8 mouse cellular contexts compared by ENCODE assay signal in the genomic region with DNA sequence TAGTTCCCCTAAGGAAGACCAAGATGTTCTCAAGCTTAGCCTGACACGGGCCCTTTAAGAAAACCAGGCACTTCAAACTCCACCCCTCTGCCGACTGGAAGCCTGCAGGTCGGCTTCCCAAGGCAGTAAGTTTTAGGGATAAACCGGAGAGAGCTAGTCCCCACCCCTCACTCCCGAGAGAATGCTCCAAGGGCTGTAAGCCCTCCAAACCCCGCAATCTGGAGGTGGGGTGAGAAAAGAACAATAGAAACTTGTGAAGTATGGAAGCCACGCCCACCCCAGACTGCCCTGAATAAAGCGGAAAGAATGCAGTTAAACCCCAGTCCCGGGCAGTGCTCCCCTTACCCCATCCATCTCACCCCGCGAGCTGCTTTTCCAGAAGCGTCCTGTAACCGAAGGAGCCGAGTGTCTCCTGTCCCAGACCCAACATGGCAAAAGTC. TPM values are rescaled to one million over a fixed set of nuclear protein-coding genes. Genes with fewer than 3 reads are reported as not detected.
DNase-seq lines count a peak whose midpoint lies in the region; ATAC-seq lines count a peak whose summit lies in the region.

No protein-coding gene starts in this region.

- H3K27ac ChIP-seq in embryonic facial prominence, embryonic 13.5 days: peak overlapping the region; percentile 82
- H3K27ac ChIP-seq in lung, embryonic 16.5 days (ENCODE audit: low read length): peak overlapping the region; percentile 89

- no peaks in the 10 kb centered on the region for H3K36me3 ChIP-seq in embryonic facial prominence, embryonic 13.5 days
- no peaks in the 10 kb centered on the region for H3K36me3 ChIP-seq in lung, embryonic 16.5 days (ENCODE audit: control insufficient read depth, insufficient read depth, low read length)

- H3K9ac ChIP-seq in embryonic facial prominence, embryonic 13.5 days: peak overlapping the region; percentile 65
- H3K9ac ChIP-seq in lung, embryonic 16.5 days (ENCODE audit: low read length): peak overlapping the region; percentile 61

- H3K4me2 ChIP-seq in embryonic facial prominence, embryonic 13.5 days: peak overlapping the region; percentile 88
- peak overlapping the region; percentile 92 for H3K4me2 ChIP-seq in lung, embryonic 16.5 days (ENCODE audit: low read depth, low read length)

- H3K27me3 ChIP-seq in embryonic facial prominence, embryonic 13.5 days: no peaks in the 10 kb centered on the region
- no peaks in the 10 kb centered on the region for H3K27me3 ChIP-seq in lung, embryonic 16.5 days (ENCODE audit: control insufficient read depth, insufficient read depth, low read depth, low read length)

- WGBS in embryonic facial prominence, embryonic 13.5 days: under 1% methylated on average over 14 of the region's 14 CpGs
- under 1% methylated on average over 14 of the region's 14 CpGs for WGBS in lung, embryonic 16.5 days

- peak; percentile 64 to 68 for DNase-seq in B cell, adult 2 months
- peak; percentile 99 for DNase-seq in R1 (ENCODE audit: low read depth, low spot score)
- DNase-seq in heart, adult 9 months (ENCODE audit: low spot score in 2 of 2): peak; percentile 74 to 77
- DNase-seq in kidney, adult 8-10 months: peak; percentile 63 to 67
- DNase-seq in ovary, adult 18-20 months (ENCODE audit: low spot score): peak; percentile 43
- DNase-seq in urinary bladder, postnatal 14 days (ENCODE audit: low spot score): peak; percentile 59

- H3K4me3 ChIP-seq in embryonic facial prominence, embryonic 13.5 days: peak overlapping the region; percentile 93
- H3K4me3 ChIP-seq in lung, embryonic 16.5 days (ENCODE audit: low read length): peak overlapping the region; percentile 94

- ATAC-seq in embryonic facial prominence, embryonic 13.5 days (ENCODE audit: insufficient number of reproducible peaks, insufficient read depth, low FRiP score, low TSS enrichment, low read depth): no peak
- ATAC-seq in lung, embryonic 16.5 days (ENCODE audit: low read depth): peak; percentile 17

- peaks cover 36% of the 10 kb centered on the region for H3K4me1 ChIP-seq in embryonic facial prominence, embryonic 13.5 days
- peaks cover 19% of the 10 kb centered on the region for H3K4me1 ChIP-seq in lung, embryonic 16.5 days (replicated peaks; ENCODE audit: control insufficient read depth, insufficient read depth, low read length)

- H3K9me3 ChIP-seq in embryonic facial prominence, embryonic 13.5 days: no peaks in the 10 kb centered on the region
- H3K9me3 ChIP-seq in lung, embryonic 16.5 days (ENCODE audit: control insufficient read depth, low read length): no peaks in the 10 kb centered on the region

RNA-seq across cellular contexts. Expression of gene Ccdc6, which starts 1.9 kb away (rescaled TPM):
- polyA plus RNA-seq in embryonic facial prominence, embryonic 13.5 days (2015; fragmentation: Nextera tagmentation; extraction: Ambion mirVana): 15.5 and 16.2 TPM in 2 replicates
- 15.1 and 16.3 TPM in 2 replicates for polyA plus RNA-seq in lung, embryonic 16.5 days (2015; fragmentation: Nextera tagmentation; extraction: Ambion mirVana)

Comparison
In these comparisons a context has a peak if more than half of its experiments do, and no peak if none do; other contexts are left out.
1. DNase-seq: peak in every context shown above with its lines; median percentile 99 in R1; 76 in heart, adult 9 months; 66 in B cell, adult 2 months; 65 in kidney, adult 8-10 months; 59 in urinary bladder, postnatal 14 days; 43 in ovary, adult 18-20 months.